Mouse (Mus musculus) liver, embryonic 14.5 days (tissue): ENCODE data around the gene Poll.

ENCODE experiments used
- CTCF ChIP-seq: IDR thresholded peaks from 2 replicates; pipeline ENCODE4 v1.5.1; 2016; ENCODE audit warnings: antibody characterized with exemption, low read depth, control low read depth
- EP300 ChIP-seq: IDR thresholded peaks from 2 replicates; pipeline ENCODE4 v1.6.1; 2016; ENCODE audit warnings: antibody characterized with exemption, low read depth

DNA sequence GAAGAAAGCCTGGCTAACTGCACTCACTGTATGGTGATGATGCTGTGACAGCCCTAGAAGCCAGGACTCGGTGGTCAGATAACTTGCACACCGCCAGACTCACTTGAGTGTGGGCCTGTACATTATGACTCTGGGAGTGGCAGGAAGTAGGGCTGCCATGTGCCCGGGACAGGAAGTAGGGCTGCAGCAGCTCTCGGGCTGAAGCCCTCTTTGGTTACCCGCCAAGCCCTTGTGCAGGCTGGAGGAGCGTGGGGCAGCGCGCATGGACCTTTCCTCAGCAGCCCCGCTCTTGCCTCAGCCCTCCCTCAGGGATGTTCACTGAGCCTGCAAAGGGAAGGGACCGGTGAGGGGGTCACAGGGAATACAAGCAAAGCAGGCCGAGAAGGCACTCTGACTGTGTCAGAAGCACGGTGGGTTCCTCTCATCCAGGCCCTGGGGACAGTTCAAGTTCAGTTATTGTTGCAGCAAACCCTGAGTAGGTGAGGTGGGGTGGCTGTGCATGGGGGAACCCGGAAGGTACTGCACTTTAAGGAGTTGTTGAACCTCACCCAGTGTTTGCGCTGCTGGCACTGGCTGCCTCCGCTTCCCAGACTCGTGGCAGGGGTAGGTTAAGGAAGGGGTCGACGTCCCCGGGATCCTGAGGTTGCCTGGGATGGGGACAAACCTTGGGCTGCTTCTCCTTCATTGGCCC lies 14.8 kb upstream of the Poll start:
- no peak for TF ChIP-seq CTCF
- no peak for TF ChIP-seq EP300
